Mouse (Mus musculus) forebrain, postnatal 0 days (tissue): ENCODE measurements at regions not wholly inside any gene's neighbourhood (a gene's known extent, or its start where the extent isn't known, plus 50 kb on each side); places are given as distances from the start of the nearest gene placed in this dataset.

Experiments used
- ATAC-seq: fragments of 200-750 bp; cut with Nextera tagmentation; 2 replicates; pipeline ENCODE4 v1.8.0; 2017; ENCODE audit warnings: mild to moderate bottlenecking, moderate library complexity
- DNase-seq: peaks from one replicate; pipeline ENCODE4 v3.0.0-alpha.2; 2015
- H3K27ac ChIP-seq: fragments of 300-500 bp; sonication (generic); 2 replicates; pipeline ENCODE4 v1.5.1; 2014; ENCODE audit warnings: low read depth, mild to moderate bottlenecking, antibody characterized with exemption, low read length, moderate library complexity, mixed read lengths
- H3K27me3 ChIP-seq: fragments of 300-500 bp; sonication (generic); 2 replicates; pipeline ENCODE4 v1.6.1; 2014; ENCODE audit warnings: mild to moderate bottlenecking, low read length, mixed read lengths; ENCODE audit not compliant: insufficient read depth
- H3K36me3 ChIP-seq: fragments of 300-500 bp; sonication (generic); 2 replicates; pipeline ENCODE4 v1.6.1; 2014; ENCODE audit warnings: mild to moderate bottlenecking, moderate library complexity; ENCODE audit not compliant: insufficient read depth
- H3K4me1 ChIP-seq: fragments of 300-500 bp; sonication (generic); 2 replicates; pipeline ENCODE4 v1.6.1; 2014; ENCODE audit warnings: antibody characterized with exemption; ENCODE audit not compliant: insufficient read depth
- H3K4me2 ChIP-seq: fragments of 300-500 bp; sonication (generic); 2 replicates; pipeline ENCODE4 v1.6.1; 2014; ENCODE audit warnings: low read depth, mild to moderate bottlenecking, moderate library complexity
- H3K4me3 ChIP-seq: fragments of 300-500 bp; sonication (generic); 2 replicates; pipeline ENCODE4 v1.5.1; 2014; ENCODE audit warnings: low read depth, low read length, mixed read lengths
- H3K9ac ChIP-seq: fragments of 300-500 bp; sonication (generic); 2 replicates; pipeline ENCODE4 v1.6.1; 2014; ENCODE audit warnings: mild to moderate bottlenecking
- H3K9me3 ChIP-seq: fragments of 300-500 bp; sonication (generic); 2 replicates; pipeline ENCODE4 v1.6.1; 2016; ENCODE audit warnings: low read length
- CTCF ChIP-seq: sonication (generic); IDR thresholded peaks from 2 replicates; pipeline ENCODE4 v1.5.1; 2016; ENCODE audit warnings: antibody characterized with exemption, control low read depth, low read depth
- WGBS: fragments of 180-500 bp; shearing (Covaris S2); extraction: QIAGEN DNeasy Blood & Tissue Kit; methylation state at CpG from one replicate; pipeline ENCODE4 v1.1.7; 2014; 5-methylcytosine and 5-hydroxymethylcytosine counted together

- H3K27me3 ChIP-seq: no peaks in the 10 kb centered on the region
- H3K9ac ChIP-seq: no peak overlapping the region
- H3K27ac ChIP-seq: no peak overlapping the region
- no peak overlapping the region for H3K4me3 ChIP-seq
- no peaks in the 10 kb centered on the region for H3K9me3 ChIP-seq
- H3K4me1 ChIP-seq: no peaks in the 10 kb centered on the region
- no peak overlapping the region for H3K4me2 ChIP-seq
- TF ChIP-seq CTCF: no peak
- no peaks in the 10 kb centered on the region for H3K36me3 ChIP-seq
- DNase-seq: peak; percentile 33
- ATAC-seq: peak; percentile 62
- 52% methylated on average over 1 of the region's 1 CpGs for WGBS
Measured at GRCm38 (mm10) chr1:82010995-82011394, 221.9 kb upstream of the Gm9747 start.

DNA sequence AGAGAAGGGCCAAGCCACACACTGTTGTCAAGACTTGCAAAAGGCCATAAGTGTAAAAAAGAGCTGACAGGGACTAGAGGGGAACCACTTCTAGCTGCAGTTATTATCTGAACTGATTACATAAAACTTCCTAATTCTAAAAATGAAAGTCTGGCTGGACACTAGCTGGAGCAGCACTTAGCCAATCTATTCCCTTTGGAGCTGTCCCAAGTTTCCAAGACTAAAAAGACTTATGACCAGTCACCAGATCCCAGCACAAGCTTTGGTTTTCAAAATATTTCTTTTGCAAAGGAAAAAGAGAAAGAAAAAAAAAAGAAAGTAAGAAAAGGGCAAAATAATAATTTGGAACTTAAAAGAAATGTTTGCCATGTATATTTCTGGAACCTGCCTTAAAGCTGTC lies 217.6 kb upstream of the Gm9747 start:
- Histone ChIP-seq H3K4me1 (no peaks in the 10 kb centered on the region), H3K27ac (no peak overlapping the region), H3K9me3 (no peaks in the 10 kb centered on the region), H3K27me3 (no peaks in the 10 kb centered on the region), H3K9ac (no peak overlapping the region), H3K4me3 (no peak overlapping the region), H3K4me2 (no peak overlapping the region), H3K36me3 (no peaks in the 10 kb centered on the region)
- ATAC-seq (no peak), DNase-seq (no peak)
- no peak for TF ChIP-seq CTCF

DNA sequence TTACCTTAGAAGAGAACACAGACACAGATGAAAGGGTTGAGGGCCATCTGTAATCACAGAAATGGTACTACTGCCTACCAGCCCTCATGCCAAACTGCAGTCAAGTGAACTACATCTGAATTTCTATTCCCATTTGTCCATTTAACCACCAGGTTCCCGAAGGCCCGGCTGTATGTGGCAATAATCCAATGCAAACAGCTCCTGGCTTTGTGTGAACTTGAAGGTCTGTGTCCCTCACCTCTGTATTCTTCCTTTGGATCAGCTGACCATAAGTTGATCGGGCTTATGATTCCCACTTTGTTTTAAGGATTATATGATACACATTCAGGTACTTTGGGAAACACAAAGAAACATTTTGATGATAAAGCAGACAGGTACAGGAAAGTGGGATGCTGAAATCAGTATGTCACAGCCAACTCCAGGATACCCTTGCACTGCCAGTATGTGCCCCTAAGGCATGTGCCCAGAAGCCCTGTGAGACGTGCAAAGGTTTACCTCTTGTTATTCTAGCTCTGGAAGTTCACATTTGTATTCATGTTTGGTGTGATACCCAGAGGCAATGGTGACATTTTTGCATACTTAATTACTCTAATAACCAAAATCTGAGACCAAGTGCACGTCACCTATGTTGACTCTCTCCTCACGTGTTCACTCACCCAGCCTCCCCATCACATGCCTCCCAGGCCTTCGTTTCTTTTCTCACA lies 214.1 kb upstream of the Gm9747 start:
- no peak overlapping the region for H3K27ac ChIP-seq
- H3K27me3 ChIP-seq: no peaks in the 10 kb centered on the region
- no peaks in the 10 kb centered on the region for H3K9me3 ChIP-seq
- WGBS: 54% methylated on average over 7 of the region's 7 CpGs
- H3K4me3 ChIP-seq: no peak overlapping the region
- no peaks in the 10 kb centered on the region for H3K36me3 ChIP-seq
- no peaks in the 10 kb centered on the region for H3K4me1 ChIP-seq
- no peak overlapping the region for H3K9ac ChIP-seq
- no peak overlapping the region for H3K4me2 ChIP-seq
- ATAC-seq: no peak
- DNase-seq: no peak
- TF ChIP-seq CTCF: no peak

DNA sequence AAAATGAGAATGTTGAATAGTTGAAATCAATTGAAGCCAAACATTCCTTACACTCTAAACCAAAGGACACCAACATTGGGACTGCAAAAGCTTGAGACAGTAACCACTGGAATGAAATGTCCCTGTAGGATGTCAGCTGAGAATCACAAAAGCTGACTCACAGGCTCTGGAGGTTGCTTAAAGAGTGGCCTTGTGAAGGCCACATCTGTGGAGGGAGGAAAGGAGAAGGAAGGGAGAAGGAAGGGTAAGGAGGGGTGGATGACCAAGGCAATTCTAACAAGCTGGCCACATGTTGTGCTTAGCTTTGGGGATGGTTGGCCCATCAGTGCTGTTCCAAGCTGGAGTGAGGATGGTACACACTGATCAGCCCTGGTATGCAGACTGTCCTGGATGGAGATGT lies 205.2 kb upstream of the Gm9747 start:
- Histone ChIP-seq H3K4me1 (no peaks in the 10 kb centered on the region), H3K36me3 (no peaks in the 10 kb centered on the region), H3K4me3 (no peak overlapping the region), H3K4me2 (no peak overlapping the region), H3K27ac (no peak overlapping the region), H3K9ac (no peak overlapping the region), H3K9me3 (no peaks in the 10 kb centered on the region), H3K27me3 (no peaks in the 10 kb centered on the region)
- DNase-seq (no peak), ATAC-seq (no peak)
- no peak for TF ChIP-seq CTCF

GRCm38 (mm10) chr1:82031130-82031529 lies 201.8 kb upstream of the Gm9747 start:
- Histone ChIP-seq H3K4me2 (no peak overlapping the region), H3K9me3 (no peaks in the 10 kb centered on the region), H3K4me1 (no peaks in the 10 kb centered on the region), H3K9ac (no peak overlapping the region), H3K27me3 (no peaks in the 10 kb centered on the region), H3K27ac (no peak overlapping the region), H3K36me3 (no peaks in the 10 kb centered on the region), H3K4me3 (no peak overlapping the region)
- no peak for TF ChIP-seq CTCF
- no peak for DNase-seq
- 74% methylated on average over 7 of the region's 7 CpGs for WGBS
- ATAC-seq: no peak

DNA sequence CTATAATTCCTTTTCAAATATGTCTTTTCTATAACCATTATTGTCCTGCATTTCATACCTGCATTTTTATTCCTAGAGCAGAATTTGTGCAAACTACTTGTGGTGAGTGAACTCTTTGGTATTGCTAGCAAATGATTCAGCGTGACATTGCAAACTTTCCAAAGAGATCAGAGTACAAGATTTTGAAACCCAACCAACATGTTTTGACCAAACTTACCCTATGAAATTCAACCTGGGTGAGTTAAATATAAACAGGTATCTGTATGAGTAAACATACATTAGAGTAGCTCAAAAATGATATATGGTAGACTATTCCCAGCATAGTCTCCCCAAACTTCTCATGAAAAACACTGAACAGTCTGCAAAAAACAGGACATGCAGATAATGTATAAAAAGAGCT lies 200.5 kb upstream of the Gm9747 start:
- WGBS: 96% methylated on average over 1 of the region's 1 CpGs
- no peaks in the 10 kb centered on the region for H3K4me1 ChIP-seq

GRCm38 (mm10) chr1:82038171-82038570 lies 194.7 kb upstream of the Gm9747 start:
- no peak overlapping the region for H3K9ac ChIP-seq
- DNase-seq (no peak), ATAC-seq (no peak)
- H3K27ac ChIP-seq: no peak overlapping the region
- H3K36me3 ChIP-seq: no peaks in the 10 kb centered on the region
- no peaks in the 10 kb centered on the region for H3K4me1 ChIP-seq
- no peak overlapping the region for H3K4me2 ChIP-seq
- no peak for TF ChIP-seq CTCF
- no peaks in the 10 kb centered on the region for H3K9me3 ChIP-seq
- H3K4me3 ChIP-seq: no peak overlapping the region
- WGBS: 90% methylated on average over 4 of the region's 4 CpGs
- no peaks in the 10 kb centered on the region for H3K27me3 ChIP-seq

More for the DNA sequence above, 200.5 kb upstream of the Gm9747 start:
- no peak for DNase-seq
- H3K36me3 ChIP-seq: no peaks in the 10 kb centered on the region
- H3K4me2 ChIP-seq: no peak overlapping the region
- H3K9ac ChIP-seq: no peak overlapping the region
- no peak for TF ChIP-seq CTCF
- no peaks in the 10 kb centered on the region for H3K27me3 ChIP-seq
- no peaks in the 10 kb centered on the region for H3K9me3 ChIP-seq
- H3K4me3 ChIP-seq: no peak overlapping the region
- ATAC-seq: no peak
- no peak overlapping the region for H3K27ac ChIP-seq

GRCm38 (mm10) chr1:82038698-82039097 lies 194.2 kb upstream of the Gm9747 start:
- Histone ChIP-seq H3K27ac (no peak overlapping the region), H3K4me3 (no peak overlapping the region), H3K9ac (no peak overlapping the region), H3K4me2 (no peak overlapping the region), H3K36me3 (no peaks in the 10 kb centered on the region), H3K9me3 (no peaks in the 10 kb centered on the region), H3K27me3 (no peaks in the 10 kb centered on the region), H3K4me1 (no peaks in the 10 kb centered on the region)
- DNase-seq: no peak
- no peak for TF ChIP-seq CTCF
- 93% methylated on average over 1 of the region's 1 CpGs for WGBS
- no peak for ATAC-seq
